Mouse (Mus musculus) yolk sac, embryonic 10.5 days (tissue): ENCODE results near the gene Rhbdf1.

Source experiments
- DNase-seq: peaks from one replicate; pipeline ENCODE4 v3.0.0-alpha.2; 2017; ENCODE audit warnings: low spot score

The Rhbdf1 gene

DNA sequence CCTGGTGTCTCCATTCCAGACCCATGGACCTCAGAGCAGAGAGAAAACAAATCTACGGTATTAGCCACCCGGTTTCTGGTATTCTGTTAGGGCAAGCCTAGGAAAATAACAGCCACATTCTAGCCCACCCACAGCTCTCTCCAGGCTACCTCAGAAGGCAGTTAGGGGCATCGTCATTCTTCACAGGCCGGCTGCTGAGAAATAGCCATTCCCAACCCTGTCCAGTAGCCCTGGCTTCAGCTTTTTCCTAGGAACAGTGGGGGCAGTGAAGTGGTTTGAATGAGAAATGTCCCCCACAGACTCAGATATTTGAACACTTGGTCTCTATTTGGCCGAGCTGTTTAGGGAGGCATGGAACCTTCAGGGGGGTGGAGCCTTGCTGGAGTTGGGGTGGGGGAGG lies 32.7 kb downstream of the Rhbdf1 start:
- DNase-seq: no peak

DNA sequence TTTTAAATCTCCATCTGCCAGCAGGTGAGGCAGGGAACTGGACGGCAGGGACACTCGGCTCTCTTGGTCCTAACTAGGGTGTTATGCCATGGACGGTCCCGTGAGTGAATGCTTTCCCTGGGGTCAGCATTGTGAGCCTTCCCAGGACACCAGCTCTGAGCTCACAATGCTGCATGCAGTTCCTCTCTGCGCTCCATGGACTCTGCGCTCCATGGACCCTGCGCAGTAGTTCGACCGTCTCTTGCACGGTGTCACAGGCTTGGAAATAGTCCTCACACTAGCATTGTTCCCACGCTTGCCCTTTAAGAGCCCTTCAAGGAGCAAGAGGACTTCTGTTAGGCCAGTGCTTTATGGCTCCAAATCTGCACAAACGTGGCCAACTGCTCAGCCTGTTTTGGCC lies 33.2 kb downstream of the Rhbdf1 start:
- DNase-seq: no peak

DNA sequence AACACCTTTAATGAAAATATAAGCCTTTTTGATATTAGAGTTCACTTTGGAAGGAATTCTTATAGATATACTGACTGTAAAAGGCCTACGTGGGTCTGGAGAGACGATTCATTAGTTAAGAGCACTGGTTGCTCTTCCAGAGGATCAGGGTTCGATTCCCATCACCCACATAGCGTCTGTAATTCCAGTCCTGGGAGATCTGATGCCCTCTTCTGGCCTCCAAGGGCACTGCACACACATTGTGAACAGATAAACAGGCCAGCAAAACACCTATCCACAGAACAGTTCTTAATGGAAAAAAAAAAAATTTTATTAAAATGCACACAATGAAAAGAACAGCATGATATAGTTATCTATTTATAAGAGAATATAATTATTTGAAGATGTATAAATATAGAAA lies 34.8 kb downstream of the Rhbdf1 start:
- DNase-seq: no peak

DNA sequence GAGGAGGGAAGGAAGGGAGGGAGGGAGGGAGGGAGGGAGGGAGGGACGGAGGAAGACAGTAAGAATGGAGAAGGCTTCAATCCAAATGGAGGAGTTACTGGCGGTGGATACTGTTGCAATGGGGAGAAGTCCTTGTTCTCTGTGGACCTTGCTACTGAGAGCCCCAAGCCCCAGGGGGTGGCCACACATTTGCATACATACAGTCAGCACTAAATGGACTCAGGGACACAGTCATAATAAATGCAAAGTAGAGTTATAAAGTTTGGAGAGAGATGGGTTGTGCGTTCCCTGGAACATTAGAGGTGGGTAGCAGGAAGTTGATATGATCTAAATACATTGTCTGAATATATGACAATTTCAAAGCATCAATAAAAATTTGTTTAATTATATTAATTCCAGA lies 36.1 kb downstream of the Rhbdf1 start:
- DNase-seq: no peak

DNA sequence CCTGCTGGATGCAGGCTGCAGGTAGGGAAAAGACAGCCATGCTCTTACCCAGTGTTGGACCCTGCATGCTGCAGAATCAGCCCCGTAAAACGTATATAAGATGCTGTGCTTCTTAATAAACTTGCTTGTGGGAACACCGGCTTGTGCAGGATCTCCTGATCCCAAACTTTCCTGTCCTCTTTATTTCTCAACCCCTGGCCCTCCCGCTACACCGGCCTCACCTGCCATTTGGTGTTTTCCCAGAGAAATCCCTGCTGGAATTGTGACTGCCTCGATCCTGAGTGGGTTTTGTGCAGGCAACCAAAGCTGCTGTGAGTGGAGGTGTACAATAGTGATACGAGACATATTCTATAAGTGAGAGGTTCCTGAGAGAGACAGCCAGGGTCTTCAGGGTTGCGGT lies 37.6 kb downstream of the Rhbdf1 start:
- no peak for DNase-seq

DNA sequence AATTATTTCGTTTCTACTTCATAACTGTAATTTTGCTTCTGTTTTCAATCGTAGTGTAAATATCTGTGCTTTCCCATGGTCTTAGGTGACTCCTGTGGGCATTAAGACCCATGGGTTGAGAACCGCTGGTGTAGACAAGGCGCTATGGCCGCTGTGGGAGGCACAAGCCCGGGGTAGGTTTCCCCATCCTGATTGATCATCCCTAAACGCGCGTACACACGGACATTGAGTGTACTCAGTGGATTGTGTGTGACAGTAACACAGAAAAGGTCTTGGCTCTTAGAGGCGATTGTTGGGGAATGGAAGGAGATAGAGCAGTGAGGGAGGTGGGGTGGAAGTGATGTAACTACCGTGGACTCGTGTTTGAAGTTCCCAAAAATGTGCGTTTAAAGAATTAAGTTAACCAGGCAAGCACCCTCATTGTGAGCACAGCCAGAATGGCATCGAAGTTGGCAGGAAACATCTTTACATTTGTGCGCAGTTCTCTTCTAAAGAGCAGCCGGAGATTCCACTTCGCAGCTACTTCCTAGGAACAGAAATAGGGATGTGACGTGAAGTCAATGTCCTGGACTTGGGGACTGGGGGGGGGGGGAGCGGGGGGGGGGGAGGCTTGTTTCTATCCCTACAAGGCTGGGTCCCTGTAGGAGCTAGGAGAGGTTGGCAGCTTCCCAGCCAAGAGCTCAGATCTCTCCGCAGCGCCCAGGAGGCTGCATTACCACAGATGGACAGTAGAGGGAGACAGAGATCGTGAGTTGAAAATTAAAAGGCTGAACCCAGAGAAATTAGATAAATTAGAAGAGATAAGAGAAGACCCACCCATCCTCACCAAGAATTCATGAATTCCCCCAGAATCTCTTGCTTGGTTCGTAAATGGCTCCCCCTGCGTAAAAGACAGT lies 39.9 kb downstream of the Rhbdf1 start:
- DNase-seq: peak; percentile 40

DNA sequence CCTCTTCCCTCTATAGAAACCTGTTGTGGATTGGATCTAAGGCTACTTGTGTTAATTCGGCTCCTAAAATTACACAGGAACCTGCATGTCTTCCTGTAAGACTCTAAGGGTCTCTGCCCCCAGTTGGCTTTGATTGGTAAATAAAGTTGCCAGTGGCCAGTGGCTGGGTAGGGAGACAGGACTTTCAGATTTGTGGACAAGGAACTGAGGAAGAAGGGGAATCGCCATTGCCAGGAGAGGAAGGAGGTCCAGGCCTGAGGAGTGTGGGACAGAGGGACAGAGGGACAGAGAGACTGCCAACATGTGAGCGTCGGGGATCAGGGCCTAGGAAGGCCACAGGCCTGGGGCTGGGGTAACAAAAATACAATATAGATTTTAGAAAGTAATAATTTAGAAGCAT lies 40.9 kb downstream of the Rhbdf1 start:
- DNase-seq: no peak

DNA sequence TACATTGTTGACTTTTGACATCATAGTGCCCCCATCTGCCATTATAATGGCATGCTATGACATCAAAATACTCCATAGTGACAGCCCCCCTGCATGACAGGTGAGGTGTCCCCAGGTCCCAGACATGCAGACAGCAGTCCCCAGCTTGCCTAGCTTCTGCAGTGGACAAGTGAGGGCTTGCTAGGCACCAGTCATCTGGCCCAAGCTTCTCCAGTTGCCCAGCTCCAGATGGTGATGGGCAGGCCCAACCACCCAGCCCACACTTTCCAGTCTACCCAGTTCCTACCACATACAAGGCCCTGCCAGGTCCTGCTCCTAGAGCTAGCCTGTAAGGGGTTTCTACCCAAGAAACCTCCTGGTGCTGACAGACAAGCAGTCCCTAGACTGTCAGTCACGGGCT lies 43.6 kb downstream of the Rhbdf1 start:
- DNase-seq: no peak

DNA sequence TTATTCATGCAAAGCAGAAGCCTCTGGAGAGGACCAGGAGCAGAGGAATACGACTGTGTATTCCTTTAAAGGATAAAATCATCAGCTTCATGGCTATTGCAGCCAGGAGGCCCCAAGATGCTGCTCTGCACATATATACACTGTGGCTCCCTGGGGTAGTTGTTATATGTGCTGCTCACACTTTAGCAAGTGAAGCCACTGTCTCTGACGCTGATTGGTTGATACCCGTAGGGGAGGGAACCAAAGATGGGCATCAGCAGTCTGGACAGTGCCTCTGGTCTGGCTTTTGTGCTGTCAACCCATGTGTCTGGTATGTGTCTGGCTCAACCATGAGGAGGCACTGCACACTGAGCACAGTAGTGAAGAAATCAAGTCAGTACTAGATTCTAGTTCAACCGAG lies 55.4 kb downstream of the Rhbdf1 start:
- DNase-seq: no peak

DNA sequence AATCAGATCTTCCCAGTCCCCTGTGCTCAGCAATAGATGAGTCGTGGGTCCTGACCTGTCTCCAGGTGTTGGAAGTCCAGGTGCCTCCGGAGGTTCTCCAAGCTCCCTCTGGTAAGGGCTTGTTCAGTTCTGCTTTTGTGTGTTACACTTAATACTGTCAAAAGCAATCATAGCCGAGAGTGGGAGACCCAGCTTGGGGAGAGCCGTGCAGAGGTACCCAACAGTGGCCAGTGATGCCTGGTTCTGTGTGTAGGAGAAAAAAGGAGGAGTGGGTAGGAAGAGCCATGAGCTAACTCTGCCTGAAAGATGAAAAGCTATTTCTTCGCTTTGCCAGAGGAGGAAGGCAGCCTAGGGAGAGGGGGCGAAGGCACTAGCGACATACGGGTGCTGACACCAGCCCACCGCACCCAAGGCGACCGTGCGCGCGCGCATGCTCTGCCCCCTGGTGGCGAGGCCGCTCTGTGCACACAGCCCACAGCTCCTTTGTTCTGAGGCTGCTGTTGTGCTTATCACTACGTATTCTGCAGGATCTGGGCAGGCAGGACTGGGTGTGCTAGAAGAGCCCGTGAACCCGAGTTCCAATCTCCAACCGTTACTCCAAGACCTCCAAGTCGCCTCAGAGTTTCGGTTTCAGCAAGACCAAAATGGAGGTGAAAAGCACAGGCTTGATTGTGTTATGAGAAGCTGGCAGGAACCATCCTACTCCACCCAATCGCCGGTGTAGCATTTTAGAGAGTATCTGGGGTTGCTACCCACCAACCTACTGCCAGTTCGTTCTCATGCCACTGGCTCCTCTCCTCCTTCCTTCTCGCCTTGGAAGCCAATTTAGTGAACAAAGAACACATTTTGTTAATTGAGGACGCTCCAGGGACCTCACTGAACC lies 59.9 kb downstream of the Rhbdf1 start:
- DNase-seq: peak; percentile 50

DNA sequence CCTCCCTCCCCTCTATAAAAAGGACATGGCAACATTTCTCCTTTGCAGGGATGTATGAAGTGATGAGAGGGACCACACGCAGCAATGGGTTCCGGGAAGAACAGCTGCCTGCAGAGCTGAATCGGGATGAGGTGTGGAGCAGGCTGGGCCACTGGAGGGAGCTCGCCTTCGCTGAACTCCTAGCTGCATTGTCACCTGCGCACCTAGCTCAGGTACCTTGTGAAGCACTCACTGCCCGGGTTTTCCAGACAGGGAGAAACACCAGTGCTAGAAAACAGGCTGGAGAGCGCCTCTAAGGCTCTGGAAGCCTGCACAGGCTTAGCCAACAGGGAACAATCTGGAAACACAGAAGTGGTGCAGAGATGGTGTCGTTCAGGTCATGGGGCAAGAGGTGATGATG lies 60.6 kb downstream of the Rhbdf1 start:
- DNase-seq: no peak

DNA sequence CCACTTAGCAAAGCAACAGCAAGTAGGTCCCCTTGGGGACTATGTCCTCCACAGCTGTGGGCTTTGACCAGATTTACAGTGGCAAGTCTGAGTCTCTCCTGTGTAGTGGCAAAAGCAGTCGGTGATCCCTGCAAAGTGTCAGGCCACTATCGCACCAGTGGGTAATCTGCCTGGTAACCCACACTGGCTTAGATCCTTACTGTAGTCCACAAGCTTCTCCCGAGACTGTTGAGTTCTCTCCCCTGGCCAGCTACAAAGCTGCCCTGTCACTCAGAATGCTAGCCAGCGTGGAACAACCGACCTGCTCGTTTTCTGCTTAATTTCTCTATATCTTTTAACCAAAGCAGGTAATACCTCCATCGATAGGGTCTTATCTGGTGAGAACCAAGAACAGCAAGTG lies 61.8 kb downstream of the Rhbdf1 start:
- no peak for DNase-seq
